Mouse (Mus musculus) common myeloid progenitor, adult 5-6 weeks (primary cell): ENCODE data around the gene Il22ra2. TPM values are rescaled to one million over a fixed set of nuclear protein-coding genes. Genes with fewer than 3 reads are reported as not detected.

Experiments used
- total RNA-seq: library from RNA; stranded (forward); fragments of 200-1000, 187-1606 nt; gene quantifications from 2 replicates; pipeline ENCODE4 v1.2.3, GENCODE M21; 2017

Il22ra2 gene
- total RNA-seq, 1 experiment from 2014 or later, result 2.3 TPM

Other genes with a start within 250 kb of the Il22ra2 start
- 122 and 127 TPM in 2 replicates for gene Ifngr1, start 30.0 kb upstream of the Il22ra2 start, total RNA-seq
- 1.4 and 1.6 TPM in 2 replicates for gene Il20ra, start 90.6 kb downstream of the Il22ra2 start, total RNA-seq
- 5.8 and 7.0 TPM in 2 replicates for gene Slc35d3, start 229.5 kb downstream of the Il22ra2 start, total RNA-seq